Mouse (Mus musculus) erythroblast, embryonic 14.5 days (primary cell): Measurements from ENCODE around the gene Wdr59.

Source experiments
- GATA1 ChIP-seq: IDR thresholded peaks from 2 replicates; pipeline ENCODE4 v1.6.1; 2012; ENCODE audit warnings: low read length, inconsistent platforms, mixed read lengths
- TAL1 ChIP-seq: IDR thresholded peaks from 3 replicates; pipeline ENCODE4 v1.6.1; 2012; ENCODE audit warnings: low read length, inconsistent platforms, mixed read lengths

DNA sequence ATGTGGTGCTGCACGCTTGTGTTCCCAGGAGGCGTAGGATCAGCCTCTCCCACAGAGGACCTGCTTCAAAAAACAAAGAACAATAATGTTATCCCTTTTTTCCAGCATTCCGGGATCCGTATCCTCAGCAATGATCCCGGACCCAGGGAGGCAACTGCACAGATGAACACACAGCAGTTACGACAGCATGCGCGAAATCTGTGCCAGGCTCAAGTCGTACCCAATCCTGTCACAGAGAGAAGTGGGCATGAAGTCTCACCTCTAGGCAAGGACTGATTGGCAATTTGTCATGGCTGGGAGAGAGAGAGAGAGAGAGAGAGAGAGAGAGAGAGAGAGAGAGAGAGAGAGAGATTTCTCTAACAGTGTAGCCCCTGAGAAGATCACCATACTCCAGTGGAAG, 97.2 kb downstream of the Wdr59 start:
- no peak for TF ChIP-seq GATA1
- TF ChIP-seq TAL1 = no peak
